Mouse (Mus musculus) heart, embryonic 10.5 days (tissue): ENCODE results near the gene Uri1. TPM values are rescaled to one million over a fixed set of nuclear protein-coding genes. Genes with fewer than 3 reads are reported as not detected.
A peak's percentile ranks its signal among the peaks of the same experiment; 100 is the strongest.

Experiments used
- DNase-seq: peaks from one replicate; pipeline ENCODE4 v3.0.0-alpha.2; 2017; ENCODE audit warnings: low spot score
- H3K27ac ChIP-seq: fragments of 300-500 bp; sonication (generic); 2 replicates; pipeline ENCODE4 v1.5.1; 2016; ENCODE audit warnings: mild to moderate bottlenecking
- H3K27me3 ChIP-seq: fragments of 300-500 bp; sonication (generic); 2 replicates; pipeline ENCODE4 v1.6.1; 2016; ENCODE audit warnings: mild to moderate bottlenecking; ENCODE audit not compliant: poor library complexity, insufficient read depth, severe bottlenecking
- H3K36me3 ChIP-seq: fragments of 300-500 bp; sonication (generic); 2 replicates; pipeline ENCODE4 v1.6.1; 2016; ENCODE audit warnings: mild to moderate bottlenecking, moderate library complexity
- H3K4me1 ChIP-seq: fragments of 300-500 bp; sonication (generic); 2 replicates; pipeline ENCODE4 v1.6.1; 2016; ENCODE audit warnings: mild to moderate bottlenecking
- H3K4me3 ChIP-seq: fragments of 300-500 bp; sonication (generic); 2 replicates; pipeline ENCODE4 v1.5.1; 2016; ENCODE audit warnings: mild to moderate bottlenecking, moderate library complexity
- H3K9me3 ChIP-seq: fragments of 300-500 bp; sonication (generic); 2 replicates; pipeline ENCODE4 v1.6.1; 2016; ENCODE audit warnings: mild to moderate bottlenecking, moderate library complexity
- WGBS: fragments of 180-500 bp; shearing (Covaris S2); methylation state at CpG from one replicate; pipeline ENCODE4 v1.1.7; 2016; 5-methylcytosine and 5-hydroxymethylcytosine counted together
- polyA plus RNA-seq: library from polyadenylated mRNA; unstranded; fragments of >200 nt; fragmentation: Nextera tagmentation; extraction: Ambion mirVana; gene quantifications from 2 replicates; pipeline ENCODE4 v1.2.1, GENCODE M21; 2016

The Uri1 gene
- polyA plus RNA-seq, 1 experiment from 2014 or later: 46.9 TPM

DNA sequence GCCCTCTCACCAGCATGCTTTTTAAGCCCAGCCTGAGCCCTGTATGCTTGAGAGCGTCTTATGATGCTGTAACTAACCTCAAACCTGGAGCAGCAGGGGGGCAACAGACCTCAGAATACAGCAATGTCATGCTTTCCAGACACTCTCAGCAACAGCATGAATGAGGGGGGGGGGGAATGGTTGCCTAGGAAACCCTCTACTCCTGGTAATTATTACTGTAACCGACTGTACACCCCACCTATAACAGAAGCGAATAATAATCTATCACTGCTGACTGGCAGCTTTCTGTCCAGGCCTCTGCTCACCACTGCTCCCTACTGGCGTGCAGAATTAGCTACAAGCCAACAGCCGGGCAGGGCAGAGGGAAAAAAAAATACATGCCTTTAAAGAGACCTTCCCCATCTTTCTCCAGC, 88.6 kb downstream of the Uri1 start:
- Histone ChIP-seq H3K27me3 (0 out of 2 replicates have a peak, but pooled peaks cover 4% of the 10 kb centered on the region), H3K4me3 (no peak overlapping the region), H3K27ac (no peak overlapping the region), H3K9me3 (no peaks in the 10 kb centered on the region), H3K36me3 (peaks cover 2% of the 10 kb centered on the region; the same call in 1 of the 2 replicates), H3K4me1 (peaks cover 20% of the 10 kb centered on the region)
- 30% methylated on average over 5 of the region's 5 CpGs for WGBS
- DNase-seq: no peak

DNA sequence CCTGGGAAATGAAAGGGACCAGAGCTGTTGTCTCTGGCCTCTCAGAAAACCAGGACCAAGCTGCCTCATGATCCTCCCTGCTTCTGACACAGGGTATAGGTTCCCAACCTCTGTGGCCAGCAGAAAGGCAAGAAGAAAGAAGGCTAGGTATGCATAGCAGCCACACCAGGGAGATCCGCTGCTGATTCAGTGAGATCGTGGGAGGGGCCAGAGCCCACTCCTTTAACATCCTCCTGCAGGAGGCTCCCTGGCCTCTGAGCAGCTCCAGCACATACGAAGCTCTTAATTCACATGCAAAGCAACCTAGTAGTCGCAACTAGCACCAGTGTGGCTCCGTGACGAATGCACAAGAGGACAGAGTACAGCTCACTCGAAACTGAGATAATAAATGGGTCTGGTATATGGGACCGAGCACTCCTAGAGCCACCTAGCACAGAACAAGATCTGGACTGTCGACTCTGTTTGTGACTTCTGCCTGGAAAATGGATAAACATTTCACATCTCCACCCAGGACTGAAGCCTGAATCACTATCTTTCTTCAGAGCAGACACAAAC, 89.5 kb downstream of the Uri1 start:
- H3K4me1 ChIP-seq: peaks cover 20% of the 10 kb centered on the region
- no peak for DNase-seq
- no peaks in the 10 kb centered on the region for H3K36me3 ChIP-seq
- no peak overlapping the region for H3K27ac ChIP-seq
- H3K9me3 ChIP-seq: no peaks in the 10 kb centered on the region
- H3K27me3 ChIP-seq: peaks cover 11% of the 10 kb centered on the region; the same call in 1 of the 2 replicates
- H3K4me3 ChIP-seq: no peak overlapping the region
- WGBS: 45% methylated on average over 9 of the region's 9 CpGs

DNA sequence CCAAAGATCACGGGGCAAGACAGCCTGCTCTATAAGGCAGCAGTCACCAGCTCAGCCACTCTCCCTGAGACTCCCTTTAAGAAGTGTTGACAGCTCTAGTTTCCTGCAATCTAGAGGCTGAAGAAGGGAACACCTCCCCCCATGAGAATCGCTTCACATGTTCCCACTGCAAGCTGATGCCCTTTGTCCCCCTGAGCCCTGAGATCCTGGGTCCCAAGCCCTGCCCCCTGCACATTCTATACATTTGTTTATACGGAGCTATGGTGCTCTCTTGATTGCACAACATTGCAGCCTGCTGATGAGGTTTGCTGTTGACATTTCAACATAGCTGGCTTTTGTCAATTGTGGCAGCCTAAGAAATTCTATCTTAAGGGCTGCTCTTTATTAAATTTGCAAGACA, 91.7 kb downstream of the Uri1 start:
- Histone ChIP-seq H3K4me1 (peaks cover 20% of the 10 kb centered on the region), H3K27me3 (peaks cover 11% of the 10 kb centered on the region; the same call in 1 of the 2 replicates), H3K9me3 (no peaks in the 10 kb centered on the region), H3K4me3 (no peak overlapping the region), H3K36me3 (no peaks in the 10 kb centered on the region), H3K27ac (no peak overlapping the region)
- no peak for DNase-seq
- 7% methylated on average over 3 of the region's 3 CpGs for WGBS

DNA sequence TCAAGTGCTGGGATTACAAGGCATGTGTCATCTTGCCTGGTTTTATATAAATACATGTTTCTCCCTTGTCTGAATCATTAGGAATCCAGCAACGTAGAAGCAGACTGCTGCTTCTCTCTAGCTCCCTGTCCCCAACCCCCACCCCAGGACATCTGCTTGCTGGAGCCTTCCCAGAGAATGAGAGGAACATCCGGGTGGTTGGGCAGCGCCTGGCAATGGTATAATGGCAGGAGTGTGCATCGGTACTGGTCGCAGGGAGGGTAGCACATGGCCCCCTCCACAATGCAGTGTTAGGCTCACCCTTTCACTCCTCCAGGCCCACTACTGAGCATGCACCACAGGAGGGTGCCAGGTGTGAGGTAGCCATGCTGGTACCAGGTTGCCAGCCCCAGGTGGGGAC, 93.6 kb downstream of the Uri1 start:
- WGBS: 66% methylated on average over 5 of the region's 5 CpGs
- H3K9me3 ChIP-seq: peaks cover 5% of the 10 kb centered on the region; the same call in 1 of the 2 replicates
- peaks cover 20% of the 10 kb centered on the region for H3K4me1 ChIP-seq
- peaks cover 11% of the 10 kb centered on the region; the same call in 1 of the 2 replicates for H3K27me3 ChIP-seq
- no peak for DNase-seq
- no peak overlapping the region for H3K27ac ChIP-seq
- no peak overlapping the region for H3K4me3 ChIP-seq
- no peaks in the 10 kb centered on the region for H3K36me3 ChIP-seq

DNA sequence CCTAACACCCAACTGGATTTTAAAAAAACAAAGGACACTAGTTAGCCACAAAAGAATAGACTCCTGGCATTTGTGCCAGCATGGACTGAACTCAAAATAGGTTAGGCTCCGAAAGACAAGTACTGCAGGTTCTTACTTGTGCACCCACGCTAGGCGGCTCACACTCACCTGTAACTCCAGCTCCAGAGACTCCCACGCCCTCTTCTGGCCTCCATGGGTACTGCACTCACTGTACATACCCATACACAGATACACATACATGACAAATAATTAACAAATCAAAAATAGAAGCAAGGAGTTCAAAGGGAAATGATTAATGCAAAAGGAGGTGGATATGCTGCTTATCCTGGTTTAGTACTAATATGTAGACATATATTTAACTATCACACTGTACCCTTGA, 100.4 kb downstream of the Uri1 start:
- Histone ChIP-seq H3K27me3 (peaks cover 4% of the 10 kb centered on the region; the same call in 1 of the 2 replicates), H3K4me1 (no peaks in the 10 kb centered on the region), H3K4me3 (no peak overlapping the region), H3K9me3 (peaks cover 5% of the 10 kb centered on the region; the same call in 1 of the 2 replicates), H3K27ac (no peak overlapping the region), H3K36me3 (no peaks in the 10 kb centered on the region)
- DNase-seq: peak; percentile 58
- WGBS: 64% methylated on average over 4 of the region's 4 CpGs

DNA sequence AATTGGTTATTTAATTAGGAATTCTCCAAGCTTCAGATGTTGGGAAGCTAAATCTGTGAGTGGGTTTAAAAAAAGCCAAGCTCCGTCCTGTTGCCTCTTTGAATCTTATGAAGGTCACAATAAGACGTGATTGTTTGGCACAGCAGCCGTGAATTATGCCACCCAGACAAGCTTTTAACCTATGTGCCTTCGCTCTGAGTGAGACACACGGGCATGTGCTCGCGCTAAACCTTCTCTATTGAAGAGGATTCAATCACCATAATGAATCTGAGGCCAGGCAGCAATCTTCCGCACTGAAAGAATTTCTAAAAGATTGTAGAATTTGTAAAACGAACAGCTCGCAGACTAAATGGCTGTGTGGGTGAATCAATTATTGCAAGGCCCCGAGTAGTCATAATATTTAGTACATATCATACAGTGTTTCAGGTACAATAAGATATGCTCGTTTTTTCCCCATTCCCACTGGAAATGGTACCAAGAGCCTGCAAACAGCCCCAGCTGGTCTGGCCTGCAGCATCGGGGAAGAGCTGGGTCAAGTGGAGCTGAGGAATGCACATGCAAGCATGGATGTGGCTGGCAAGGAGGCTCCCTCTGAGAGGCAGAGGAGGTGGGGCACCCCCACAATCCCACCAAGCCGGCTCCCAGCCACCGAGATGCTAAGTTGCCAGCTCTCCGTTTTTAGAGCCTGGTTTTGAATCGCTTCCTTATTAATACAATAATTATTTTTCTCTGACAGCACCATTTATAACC, 101.5 kb downstream of the Uri1 start:
- no peaks in the 10 kb centered on the region for H3K36me3 ChIP-seq
- H3K4me1 ChIP-seq: no peaks in the 10 kb centered on the region
- H3K4me3 ChIP-seq: no peak overlapping the region
- DNase-seq: peak; percentile 74
- 84% methylated on average over 17 of the region's 17 CpGs for WGBS
- no peak overlapping the region for H3K27ac ChIP-seq
- H3K27me3 ChIP-seq: peaks cover 11% of the 10 kb centered on the region
- H3K9me3 ChIP-seq: peaks cover 5% of the 10 kb centered on the region; the same call in 1 of the 2 replicates

DNA sequence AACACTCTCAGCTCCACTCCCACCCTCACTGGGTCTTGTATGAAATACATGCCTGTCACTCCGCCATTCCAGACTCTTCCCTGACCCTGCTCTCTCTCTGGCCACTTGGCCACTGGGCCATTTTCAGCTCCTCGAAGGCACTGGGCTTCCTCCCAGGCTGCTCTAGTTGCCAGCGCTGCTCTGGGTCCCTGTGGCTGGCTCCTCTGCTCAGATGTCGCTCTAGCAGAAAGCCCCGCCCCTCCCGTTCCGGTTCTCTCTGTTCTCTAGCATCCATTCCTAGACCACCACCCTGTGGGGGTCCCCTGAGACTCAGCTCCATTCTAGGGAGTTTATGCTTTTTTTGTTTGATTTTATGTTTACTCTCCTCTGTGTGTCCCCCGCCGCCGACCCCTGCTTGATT, 104.4 kb downstream of the Uri1 start:
- Histone ChIP-seq H3K4me3 (no peak overlapping the region), H3K36me3 (no peaks in the 10 kb centered on the region)
- 48% methylated on average over 10 of the region's 10 CpGs for WGBS

DNA sequence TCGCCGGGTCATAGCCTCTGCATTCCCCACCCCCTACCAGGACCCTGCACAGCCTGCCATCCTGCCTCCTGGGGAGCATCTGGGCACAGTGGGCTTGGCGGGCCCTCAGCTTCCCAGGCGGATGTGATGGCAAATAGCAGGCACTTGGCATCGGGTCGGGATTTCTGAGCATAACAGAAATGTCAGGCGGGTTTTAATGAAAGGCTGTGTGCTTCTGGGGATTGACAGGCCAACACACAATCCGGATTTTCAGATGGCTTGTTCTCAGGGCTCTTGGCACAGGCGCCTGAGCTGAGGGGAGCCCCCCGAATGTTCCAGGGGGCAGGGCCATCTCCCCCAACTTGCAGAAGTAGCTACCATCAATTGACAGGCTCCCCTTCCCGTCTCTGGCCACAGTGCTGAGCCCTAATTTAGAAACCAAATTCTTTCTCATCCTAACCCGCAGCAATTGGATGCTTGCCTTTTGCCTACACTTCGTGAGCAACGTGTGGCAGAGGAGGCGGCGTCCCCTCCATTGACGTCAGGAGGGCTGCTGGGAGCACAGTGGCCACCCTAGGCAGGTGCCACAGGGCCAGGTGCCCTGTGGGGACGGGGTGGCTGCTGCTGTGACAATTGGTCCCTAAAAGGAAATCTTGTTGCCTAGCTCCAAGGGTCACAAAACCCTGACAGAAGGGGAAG, 106.5 kb downstream of the Uri1 start:
- DNase-seq: no peak
- no peak overlapping the region for H3K27ac ChIP-seq
- 61% methylated on average over 18 of the region's 18 CpGs for WGBS

More for the DNA sequence above, 104.4 kb downstream of the Uri1 start:
- Histone ChIP-seq H3K27ac (no peak overlapping the region), H3K27me3 (peaks cover 11% of the 10 kb centered on the region), H3K9me3 (peaks cover 3% of the 10 kb centered on the region; the same call in 1 of the 2 replicates), H3K4me1 (no peaks in the 10 kb centered on the region)
- no peak for DNase-seq

DNA sequence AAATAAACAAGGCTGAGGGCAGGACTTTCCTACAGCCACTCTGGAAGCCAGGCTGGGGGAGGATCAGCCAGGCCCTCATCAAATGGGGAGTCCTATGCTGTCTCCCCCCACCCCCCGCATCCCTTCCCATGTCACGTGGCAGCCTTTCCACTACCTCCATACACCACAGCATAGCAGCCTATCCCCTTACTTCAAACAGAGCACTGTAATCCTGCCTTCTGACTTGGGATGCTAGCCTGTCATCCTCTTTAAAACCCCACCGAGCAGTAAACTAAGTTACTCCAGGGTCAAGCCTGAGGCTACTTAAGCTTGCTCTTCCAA, 111.6 kb downstream of the Uri1 start:
- WGBS: 33% methylated on average over 3 of the region's 3 CpGs
- Histone ChIP-seq H3K4me1 (no peaks in the 10 kb centered on the region; the same call in 1 of the 2 replicates), H3K4me3 (no peak overlapping the region), H3K27me3 (no peaks in the 10 kb centered on the region), H3K27ac (peak overlapping the region; percentile 16; the same call in 1 of the 2 replicates), H3K9me3 (peaks cover 7% of the 10 kb centered on the region; the same call in 1 of the 2 replicates), H3K36me3 (no peaks in the 10 kb centered on the region)
- no peak for DNase-seq

More for the DNA sequence above, 106.5 kb downstream of the Uri1 start:
- Histone ChIP-seq H3K27me3 (peaks cover 11% of the 10 kb centered on the region), H3K36me3 (no peaks in the 10 kb centered on the region), H3K9me3 (peaks cover 7% of the 10 kb centered on the region; the same call in 1 of the 2 replicates), H3K4me3 (no peak overlapping the region), H3K4me1 (no peaks in the 10 kb centered on the region)

DNA sequence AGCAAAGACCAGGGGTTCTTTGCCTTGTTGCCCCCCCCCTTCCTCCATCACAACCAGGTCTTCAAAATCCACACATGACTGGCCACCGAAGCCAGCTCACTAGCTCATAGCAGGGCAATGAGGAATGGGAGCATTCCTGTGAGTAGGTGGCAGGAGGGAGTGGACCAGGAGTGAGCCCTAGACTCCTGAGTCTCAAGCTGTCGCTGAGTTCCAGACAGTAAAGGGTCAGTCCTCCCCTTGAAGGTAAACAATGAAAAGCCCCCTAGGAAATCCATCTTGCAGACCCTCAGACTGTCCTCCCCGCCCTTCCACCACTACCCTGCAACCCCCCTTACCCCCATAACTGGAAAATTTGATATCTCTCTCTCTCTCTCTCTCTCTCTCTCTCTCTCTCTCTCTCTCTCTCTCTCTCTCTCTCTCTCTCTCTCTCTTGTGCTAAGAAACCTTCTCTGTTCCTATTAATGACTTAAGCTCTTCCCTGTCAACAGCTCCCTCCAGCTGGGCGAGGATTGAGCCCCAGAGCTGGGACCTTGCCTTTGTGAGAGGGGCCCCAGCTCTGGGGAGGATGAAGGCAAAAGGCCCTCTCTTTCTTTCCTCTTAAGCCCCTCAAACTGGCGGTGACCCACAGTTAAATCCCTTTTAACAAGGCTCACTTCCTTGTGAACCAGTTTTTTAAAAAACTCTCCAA, 112.1 kb downstream of the Uri1 start:
- DNase-seq: no peak
- WGBS: 38% methylated on average over 5 of the region's 5 CpGs
- H3K27ac ChIP-seq: peak overlapping the region; percentile 16; the same call in 1 of the 2 replicates
- H3K4me1 ChIP-seq: no peaks in the 10 kb centered on the region; the same call in 1 of the 2 replicates
- no peaks in the 10 kb centered on the region for H3K27me3 ChIP-seq
- no peaks in the 10 kb centered on the region for H3K36me3 ChIP-seq
- peaks cover 7% of the 10 kb centered on the region; the same call in 1 of the 2 replicates for H3K9me3 ChIP-seq
- H3K4me3 ChIP-seq: no peak overlapping the region

DNA sequence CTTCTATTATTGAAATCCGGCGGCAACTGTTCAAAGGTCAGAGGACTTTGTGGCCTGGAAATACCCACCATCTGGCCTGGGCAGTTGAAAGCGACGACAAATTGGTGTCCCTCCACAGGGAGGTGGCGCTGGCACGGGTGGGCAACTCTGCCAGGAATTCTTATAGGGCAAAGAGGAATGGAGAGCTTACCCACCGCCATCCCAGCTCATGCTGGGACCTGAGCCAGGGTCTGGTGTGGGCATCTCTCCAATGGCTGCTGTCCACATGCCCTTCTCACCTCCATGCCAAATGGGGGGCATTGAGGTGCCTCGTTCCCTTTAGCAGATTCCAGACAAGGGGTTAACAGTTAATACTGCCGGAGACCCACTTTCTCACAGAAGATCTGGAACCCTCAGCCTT, 113.2 kb downstream of the Uri1 start:
- Histone ChIP-seq H3K27ac (no peak overlapping the region), H3K4me3 (no peak overlapping the region), H3K9me3 (0 out of 2 replicates have a peak, but pooled peaks cover 4% of the 10 kb centered on the region), H3K27me3 (no peaks in the 10 kb centered on the region), H3K4me1 (no peaks in the 10 kb centered on the region; the same call in 1 of the 2 replicates), H3K36me3 (no peaks in the 10 kb centered on the region)
- no peak for DNase-seq
- 89% methylated on average over 9 of the region's 9 CpGs for WGBS
